Mouse (Mus musculus) heart, adult 2 months (tissue): ENCODE data around the gene Med13.

Experiments
- CTCF ChIP-seq: fragments of 200-600 bp; IDR thresholded peaks from 2 replicates; pipeline ENCODE4 v1.8.1; 2022; ENCODE audit warnings: antibody characterized with exemption, mild to moderate bottlenecking, moderate library complexity
- EP300 ChIP-seq: fragments of 200-500 bp; IDR thresholded peaks from 2 replicates; pipeline ENCODE4 v1.6.1; 2011; ENCODE audit warnings: low read depth, low read length, control low read depth; ENCODE audit not compliant: insufficient read depth
- POLR2A ChIP-seq: fragments of 200-500 bp; IDR thresholded peaks from 2 replicates; pipeline ENCODE4 v1.6.1; 2011; ENCODE audit warnings: mild to moderate bottlenecking, low read depth, low read length, control low read depth; ENCODE audit not compliant: insufficient read depth

- TF ChIP-seq POLR2A: no peak
- no peak for TF ChIP-seq CTCF
- no peak for TF ChIP-seq EP300
These were observed 10.9 kb downstream of the Med13 start for GRCm38 (mm10) chr11:86346525-86346924.
